Mouse (Mus musculus) liver, embryonic 16.5 days (tissue): ENCODE measurements around the gene Itln1. TPM values are rescaled to one million over a fixed set of nuclear protein-coding genes. Genes with fewer than 3 reads are reported as not detected.

Experiments
- polyA plus RNA-seq: library from polyadenylated mRNA; unstranded; fragments of >200 nt; fragmentation: Nextera tagmentation; extraction: Ambion mirVana; gene quantifications from 2 replicates; pipeline ENCODE4 v1.2.1, GENCODE M21; 2015

The Itln1 gene
- polyA plus RNA-seq, 1 experiment from 2014 or later, result not detected

Other genes starting within 250 kb of the Itln1 start
- 23.1 and 25.3 TPM in 2 replicates for gene Usp21, start 247.3 kb downstream of the Itln1 start, polyA plus RNA-seq
- gene Ufc1, start 240.3 kb downstream of the Itln1 start, polyA plus RNA-seq, result 40.3 and 45.2 TPM in 2 replicates
- 17.5 and 19.7 TPM in 2 replicates for gene Dedd, start 206.1 kb downstream of the Itln1 start, polyA plus RNA-seq
- 38.8 and 39.0 TPM in 2 replicates for gene Nit1, start 189.6 kb downstream of the Itln1 start, polyA plus RNA-seq
- 30.9 and 37.8 TPM in 2 replicates for gene Pfdn2, start 189.6 kb downstream of the Itln1 start, polyA plus RNA-seq
- 0.20 and 0.28 TPM in 2 replicates for gene Klhdc9, start 174.5 kb downstream of the Itln1 start, polyA plus RNA-seq
- 0.09 and 0.13 TPM in 2 replicates for gene Nectin4, start 165.2 kb downstream of the Itln1 start, polyA plus RNA-seq
- gene Arhgap30, start 146.3 kb downstream of the Itln1 start, polyA plus RNA-seq, result 5.3 and 5.8 TPM in 2 replicates
- 15.9 and 19.3 TPM in 2 replicates for gene Usf1, start 124.0 kb downstream of the Itln1 start, polyA plus RNA-seq
- 4.6 and 5.3 TPM in 2 replicates for gene Tstd1, start 116.4 kb downstream of the Itln1 start, polyA plus RNA-seq
- 33.8 and 34.2 TPM in 2 replicates for gene F11r, start 97.8 kb downstream of the Itln1 start, polyA plus RNA-seq
- gene Alyref2, start 31.8 kb downstream of the Itln1 start, polyA plus RNA-seq, result 2.6 and 3.5 TPM in 2 replicates
- gene Cd244a, start 23.9 kb upstream of the Itln1 start, polyA plus RNA-seq, result 0.36 and 0.48 TPM in 2 replicates
- gene Ly9, start 72.1 kb upstream of the Itln1 start, polyA plus RNA-seq, result 1.5 and 1.7 TPM in 2 replicates
- gene Slamf7, start 117.7 kb upstream of the Itln1 start, polyA plus RNA-seq, result 1.5 and 1.9 TPM in 2 replicates
- gene Cd48, start 146.7 kb upstream of the Itln1 start, polyA plus RNA-seq, result 10.9 and 12.0 TPM in 2 replicates
- gene Slamf1, start 231.8 kb upstream of the Itln1 start, polyA plus RNA-seq, result 1.6 and 1.7 TPM in 2 replicates